Mouse (Mus musculus) adrenal gland, adult 18-20 months (tissue): Measurements from ENCODE around the gene C5ar1. TPM values are rescaled to one million over a fixed set of nuclear protein-coding genes. Genes with fewer than 3 reads are reported as not detected.

ENCODE experiments used
- DNase-seq, 2 experiments: peaks; one replicate each; pipeline ENCODE4 v3.0.0; 2021 to 2022; ENCODE audit warnings: low spot score in 2 of 2
- total RNA-seq, 2 experiments: library from RNA; stranded (reverse); gene quantifications; 1 replicate in 1 of 2; 2 replicates in 1 of 2; pipeline ENCODE4 v1.2.3; 2021

Gene C5ar1
- total RNA-seq, 2 experiments from 2014 or later: 7.0 to 13.1 TPM

GRCm38 (mm10) chr7:16239554-16239997 is 19.8 kb downstream of the C5ar1 start:
- no peak for DNase-seq

- DNase-seq: no peak
These were observed 29.5 kb downstream of the C5ar1 start for GRCm38 (mm10) chr7:16229869-16230268.

GRCm38 (mm10) chr7:16221582-16222272 is 37.6 kb downstream of the C5ar1 start, which contains the start of gene Dhx34:
Dhx34 (minus strand) TSS chr7:16222037.
- peak; percentile 95 to 97 for DNase-seq

GRCm38 (mm10) chr7:16213986-16214385 is 45.4 kb downstream of the C5ar1 start:
- no peak for DNase-seq

GRCm38 (mm10) chr7:16213196-16213595 is 46.1 kb downstream of the C5ar1 start:
- DNase-seq: no peak

- no peak for DNase-seq
These were observed 48.4 kb downstream of the C5ar1 start for GRCm38 (mm10) chr7:16210862-16211365.

GRCm38 (mm10) chr7:16208781-16209665 is 50.3 kb downstream of the C5ar1 start:
- DNase-seq: no peak

- DNase-seq: peak; percentile 24 to 57
These were observed 51.8 kb downstream of the C5ar1 start for GRCm38 (mm10) chr7:16207496-16207895.

GRCm38 (mm10) chr7:16207076-16207475 is 52.3 kb downstream of the C5ar1 start:
- DNase-seq: no peak

- no peak for DNase-seq
These were observed 54.5 kb downstream of the C5ar1 start for GRCm38 (mm10) chr7:16204791-16205190.

- DNase-seq: no peak
These were observed 55.8 kb downstream of the C5ar1 start for GRCm38 (mm10) chr7:16203505-16203903.

GRCm38 (mm10) chr7:16202756-16203504 is 56.4 kb downstream of the C5ar1 start:
- no peak for DNase-seq

GRCm38 (mm10) chr7:16201136-16201535 is 58.2 kb downstream of the C5ar1 start:
- no peak for DNase-seq

GRCm38 (mm10) chr7:16198540-16198939 is 60.8 kb downstream of the C5ar1 start:
- no peak for DNase-seq

- no peak for DNase-seq
These were observed 62.2 kb downstream of the C5ar1 start for GRCm38 (mm10) chr7:16197166-16197565.

Other genes with a start within 250 kb of the C5ar1 start
- gene Bicra, start 211.6 kb downstream of the C5ar1 start, total RNA-seq: 1 to 10 TPM; 8.4 to 8.6 TPM
- not detected for gene Zfp541, start 197.7 kb downstream of the C5ar1 start, total RNA-seq
- 100 to 1,000 TPM; 160 to 178 TPM for gene Napa, start 161.1 kb downstream of the C5ar1 start, total RNA-seq
- gene Kptn, start 139.6 kb downstream of the C5ar1 start, total RNA-seq: 10 to 100 TPM; 19.6 to 20.7 TPM
- 1 to 10 TPM; 2.0 to 2.5 TPM for gene Slc8a2, start 129.7 kb downstream of the C5ar1 start, total RNA-seq
- gene Meis3, start 84.5 kb downstream of the C5ar1 start, total RNA-seq: 10 to 100 TPM; 12.1 to 14.3 TPM
- gene Dhx34, start 37.5 kb downstream of the C5ar1 start, total RNA-seq: 10 to 100 TPM; 10.8 to 11.4 TPM
- gene C5ar2, start 15.4 kb downstream of the C5ar1 start, total RNA-seq: under 1 TPM; 0.46 to 0.83 TPM
- gene Inafm1, start 14.1 kb upstream of the C5ar1 start, total RNA-seq: 10 to 100 TPM; 21.1 to 21.8 TPM
- 10 to 100 TPM; 52.2 to 59.2 TPM for gene Ccdc9, start 27.3 kb upstream of the C5ar1 start, total RNA-seq
- gene Bbc3, start 48.9 kb upstream of the C5ar1 start, total RNA-seq: 1 to 10 TPM; 5.2 to 6.0 TPM
- 10 to 100 TPM; 57.0 to 61.8 TPM for gene Sae1, start 128.3 kb upstream of the C5ar1 start, total RNA-seq
- gene Zc3h4, start 141.4 kb upstream of the C5ar1 start, total RNA-seq: 10 to 100 TPM; 32.8 to 39.4 TPM
- 10 to 100 TPM; 60.1 to 61.7 TPM for gene Tmem160, start 193.2 kb upstream of the C5ar1 start, total RNA-seq
- gene Npas1, start 218.2 kb upstream of the C5ar1 start, total RNA-seq: not detected